Mouse (Mus musculus): ENCODE results near the gene Dhx9.

- TF ChIP-seq POLR2A (IDR thresholded peaks at IDR 0.05; ENCODE audit: low read depth, low read length) (no peak), CTCF (IDR thresholded peaks at IDR 0.05; ENCODE audit: extremely low read depth, insufficient read length, insufficient replicate concordance, low read depth, low read length) (no peak)
Measured at GRCm38 (mm10) chr1:153431158-153431557, 56.3 kb downstream of the Dhx9 start.

Data from small intestine, adult 2 months (tissue).